Mouse (Mus musculus) cerebellum, adult 2 months (tissue): Measurements from ENCODE around the gene H2-Ob. TPM values are rescaled to one million over a fixed set of nuclear protein-coding genes. Genes with fewer than 3 reads are reported as not detected.
A peak's percentile ranks its signal among the peaks of the same experiment; 100 is the strongest.

ENCODE experiments used
- DNase-seq, 2 experiments: peaks; one replicate each; pipeline ENCODE4 v3.0.0; 2021
- H3K27ac ChIP-seq: fragments of 200-500 bp; 2 replicates; pipeline ENCODE4 v1.5.1; 2012; ENCODE audit warnings: low read length, control low read depth, inconsistent platforms; ENCODE audit not compliant: insufficient read depth
- H3K27me3 ChIP-seq: fragments of 200-500 bp; 2 replicates; pipeline ENCODE4 v1.6.1; 2012; ENCODE audit warnings: inconsistent platforms, mild to moderate bottlenecking, low read length, moderate library complexity; ENCODE audit not compliant: control insufficient read depth, insufficient read depth
- H3K4me1 ChIP-seq: fragments of 200-500 bp; 2 replicates; pipeline ENCODE4 v1.6.1; 2011; ENCODE audit warnings: low read length; ENCODE audit not compliant: control insufficient read depth, insufficient read depth
- H3K4me3 ChIP-seq: fragments of 200-500 bp; replicated peaks from 2 replicates; pipeline ENCODE3; 2011; ENCODE audit warnings: mild to moderate bottlenecking, low read depth, low read length, control low read depth; ENCODE audit not compliant: insufficient read depth
- CTCF ChIP-seq: fragments of 200-500 bp; IDR thresholded peaks from 2 replicates; pipeline ENCODE4 v1.5.1; 2011; ENCODE audit warnings: low read depth, mild to moderate bottlenecking, control low read depth, low read length, moderate library complexity, borderline replicate concordance; ENCODE audit not compliant: insufficient read depth
- POLR2A ChIP-seq: fragments of 200-500 bp; IDR thresholded peaks from 2 replicates; pipeline ENCODE4 v1.6.1; 2011; ENCODE audit warnings: low read length, control low read depth, borderline replicate concordance; ENCODE audit not compliant: insufficient read depth
- WGBS: fragments of 180-500 bp; shearing (Covaris S2); methylation state at CpG from one replicate; pipeline ENCODE4 v1.1.7; 2018; 5-methylcytosine and 5-hydroxymethylcytosine counted together
- polyA plus RNA-seq: library from polyadenylated mRNA; depleted of rRNA; stranded (reverse); fragments of >200 nt; gene quantifications from 2 replicates; pipeline ENCODE4 v1.2.3, GENCODE M21; 2012

Gene H2-Ob
- polyA plus RNA-seq, 1 experiment, result 0.67 TPM

DNA sequence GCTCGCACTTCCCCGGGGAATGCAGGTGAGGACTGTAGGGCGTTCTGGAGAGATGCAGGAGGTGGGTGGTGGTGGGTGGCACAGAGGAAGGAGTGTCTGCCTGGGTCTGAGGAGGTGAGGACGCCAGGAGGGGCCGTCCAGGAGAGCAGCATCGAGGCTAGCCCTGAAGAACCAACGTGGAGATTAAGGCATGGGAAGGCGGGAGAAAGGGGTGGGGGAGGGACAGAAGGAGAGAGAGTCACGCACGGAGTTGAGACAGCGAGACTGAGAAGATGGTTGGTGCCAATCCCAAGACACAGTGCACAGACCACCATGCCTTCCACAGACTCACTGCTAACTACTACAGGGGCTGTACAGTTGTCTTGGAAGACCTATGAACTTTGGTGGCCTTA is 40.2 kb upstream of the H2-Ob start:
- Histone ChIP-seq H3K27me3 (no peaks in the 10 kb centered on the region), H3K27ac (no peak overlapping the region)

GRCm38 (mm10) chr17:34199050-34199619 is 39.6 kb upstream of the H2-Ob start:
- no peak for DNase-seq
- no peak for TF ChIP-seq POLR2A
- TF ChIP-seq CTCF, result no peak
- Histone ChIP-seq H3K27ac (no peak overlapping the region), H3K27me3 (no peaks in the 10 kb centered on the region), H3K4me3 (no peak overlapping the region), H3K4me1 (no peaks in the 10 kb centered on the region)
- 71% methylated on average over 12 of the region's 12 CpGs for WGBS

More for the DNA sequence above, 40.2 kb upstream of the H2-Ob start:
- no peak for DNase-seq
- 11% methylated on average over 11 of the region's 11 CpGs for WGBS
- TF ChIP-seq POLR2A, result no peak
- no peak for TF ChIP-seq CTCF
- Histone ChIP-seq H3K4me3 (no peak overlapping the region), H3K4me1 (no peaks in the 10 kb centered on the region)

GRCm38 (mm10) chr17:34200047-34200446 is 38.7 kb upstream of the H2-Ob start:
- TF ChIP-seq POLR2A (no peak), CTCF (no peak)
- Histone ChIP-seq H3K27me3 (no peaks in the 10 kb centered on the region), H3K4me1 (no peaks in the 10 kb centered on the region), H3K27ac (no peak overlapping the region), H3K4me3 (no peak overlapping the region)
- DNase-seq, result no peak
- 81% methylated on average over 10 of the region's 10 CpGs for WGBS

DNA sequence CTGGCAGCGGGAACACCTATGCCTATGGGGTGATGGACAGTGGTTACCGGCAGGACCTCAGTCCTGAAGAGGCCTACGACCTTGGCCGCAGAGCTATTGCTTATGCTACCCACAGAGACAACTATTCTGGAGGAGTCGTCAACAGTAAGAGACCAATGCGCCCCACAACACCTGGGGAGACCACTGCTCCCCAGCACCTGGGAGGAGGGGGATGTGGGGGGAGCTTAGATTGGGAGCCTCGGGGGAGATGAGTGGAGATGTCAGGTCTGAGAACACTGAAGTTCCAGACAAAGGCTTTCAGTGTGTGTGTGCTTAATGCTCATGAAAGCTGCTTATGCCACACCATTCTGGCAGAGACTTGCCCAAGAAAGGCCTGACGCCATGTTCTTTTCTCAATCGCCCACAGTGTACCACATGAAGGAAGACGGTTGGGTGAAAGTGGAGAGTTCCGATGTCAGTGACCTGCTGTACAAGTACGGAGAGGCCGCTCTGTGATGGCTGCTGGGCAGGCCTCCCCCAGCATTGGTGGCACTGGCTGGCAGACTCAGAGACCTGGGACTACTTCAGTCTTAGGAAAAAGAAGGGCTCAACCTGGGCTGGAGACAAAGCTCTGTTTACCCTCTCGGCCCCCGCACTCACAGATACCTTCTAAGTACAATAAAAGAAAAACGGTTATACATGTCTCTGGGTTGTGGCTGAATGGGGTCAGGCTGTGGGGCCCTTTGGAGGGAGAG is 37.8 kb upstream of the H2-Ob start:
- Histone ChIP-seq H3K27ac (no peak overlapping the region), H3K4me3 (no peak overlapping the region), H3K4me1 (no peaks in the 10 kb centered on the region), H3K27me3 (no peaks in the 10 kb centered on the region)
- DNase-seq, result no peak
- no peak for TF ChIP-seq CTCF
- no peak for TF ChIP-seq POLR2A
- WGBS, result 88% methylated on average over 16 of the region's 16 CpGs

- WGBS, result 80% methylated on average over 7 of the region's 7 CpGs
- no peak overlapping the region for H3K4me3 ChIP-seq
- no peaks in the 10 kb centered on the region for H3K4me1 ChIP-seq
- no peak overlapping the region for H3K27ac ChIP-seq
- DNase-seq, result no peak
- TF ChIP-seq CTCF (no peak), POLR2A (no peak)
- no peaks in the 10 kb centered on the region for H3K27me3 ChIP-seq
These were observed 37.1 kb upstream of the H2-Ob start for GRCm38 (mm10) chr17:34201506-34202055.

GRCm38 (mm10) chr17:34202760-34203442 is 35.8 kb upstream of the H2-Ob start:
- WGBS, result 88% methylated on average over 4 of the region's 4 CpGs

DNA sequence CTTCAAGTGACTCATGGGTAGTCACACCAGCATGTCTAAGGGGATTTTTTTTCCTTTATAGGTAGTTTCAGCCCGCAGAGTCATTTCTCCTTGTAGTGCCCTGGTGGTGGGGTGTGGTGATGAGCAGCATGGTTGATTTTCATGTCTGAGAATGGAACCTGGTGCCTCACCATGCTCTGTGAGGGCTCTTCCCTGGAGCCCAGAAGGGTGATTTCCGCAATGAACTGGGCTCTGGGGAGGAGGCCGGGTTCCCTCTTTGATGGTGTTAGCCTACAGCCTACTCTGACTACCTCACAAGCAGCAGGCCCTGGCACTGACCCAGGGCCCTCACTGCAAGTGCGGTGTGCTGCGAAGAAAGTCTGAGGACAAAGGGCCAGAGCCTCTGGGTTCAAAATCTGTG is 35.3 kb upstream of the H2-Ob start, which contains the start of gene Tap2:
Gene Tap2 (plus strand): TSS at position 84 of the 400 bp plus-strand sequence.
- Histone ChIP-seq H3K27me3 (no peaks in the 10 kb centered on the region), H3K4me1 (no peaks in the 10 kb centered on the region), H3K4me3 (peak within 1 kb of the TSS; percentile 95), H3K27ac (no peak within 1 kb of the TSS)
- TF ChIP-seq CTCF (no peak), POLR2A (no peak)
- DNase-seq, result no peak
- 62% methylated on average over 5 of the region's 5 CpGs for WGBS

More at GRCm38 (mm10) chr17:34202760-34203442, 35.8 kb upstream of the H2-Ob start:
- no peaks in the 10 kb centered on the region for H3K4me1 ChIP-seq
- no peak for DNase-seq
- H3K4me3 ChIP-seq, result no peak overlapping the region
- no peak overlapping the region for H3K27ac ChIP-seq
- no peak for TF ChIP-seq CTCF
- TF ChIP-seq POLR2A, result no peak
- H3K27me3 ChIP-seq, result no peaks in the 10 kb centered on the region
